Mouse (Mus musculus) forebrain, embryonic 16.5 days (tissue): ENCODE data around the gene Uggt2. TPM values are rescaled to one million over a fixed set of nuclear protein-coding genes. Genes with fewer than 3 reads are reported as not detected.

Experiments used
- ATAC-seq: fragments of 200-750 bp; cut with Nextera tagmentation; 2 replicates; pipeline ENCODE4 v1.8.0; 2017; ENCODE audit warnings: mild to moderate bottlenecking, moderate library complexity
- H3K27ac ChIP-seq: fragments of 300-500 bp; sonication (generic); 2 replicates; pipeline ENCODE4 v1.5.1; 2014; ENCODE audit warnings: low read length, control low read depth
- H3K27me3 ChIP-seq: fragments of 300-500 bp; sonication (generic); replicated peaks from 2 replicates; pipeline ENCODE4 v1.6.1; 2014; ENCODE audit warnings: low read length; ENCODE audit not compliant: control insufficient read depth, insufficient read depth
- H3K36me3 ChIP-seq: fragments of 300-500 bp; sonication (generic); 2 replicates; pipeline ENCODE4 v1.6.1; 2014; ENCODE audit not compliant: control insufficient read depth, insufficient read depth
- H3K4me1 ChIP-seq: fragments of 300-500 bp; sonication (generic); replicated peaks from 2 replicates; pipeline ENCODE4 v1.6.1; 2014; ENCODE audit warnings: low read length; ENCODE audit not compliant: control insufficient read depth, insufficient read depth
- H3K4me2 ChIP-seq: fragments of 300-500 bp; sonication (generic); 2 replicates; pipeline ENCODE4 v1.6.1; 2014; ENCODE audit warnings: mild to moderate bottlenecking, low read length, control low read depth
- H3K4me3 ChIP-seq: fragments of 300-500 bp; sonication (generic); replicated peaks from 2 replicates; pipeline ENCODE4 v1.5.1; 2014; ENCODE audit warnings: mild to moderate bottlenecking, low read length, control low read depth
- H3K9ac ChIP-seq: fragments of 300-500 bp; sonication (generic); replicated peaks from 2 replicates; pipeline ENCODE4 v1.6.1; 2014; ENCODE audit warnings: low read depth, low read length, control low read depth
- H3K9me3 ChIP-seq: fragments of 300-500 bp; sonication (generic); 2 replicates; pipeline ENCODE4 v1.6.1; 2016; ENCODE audit warnings: low read length; ENCODE audit not compliant: control insufficient read depth
- WGBS: fragments of 180-500 bp; shearing (Covaris S2); extraction: QIAGEN DNeasy Blood & Tissue Kit; methylation state at CpG from one replicate; pipeline ENCODE4 v1.1.7; 2014; 5-methylcytosine and 5-hydroxymethylcytosine counted together
- polyA plus RNA-seq: library from polyadenylated mRNA; unstranded; fragments of >200 nt; fragmentation: Nextera tagmentation; extraction: Ambion mirVana; gene quantifications from 2 replicates; pipeline ENCODE4 v1.2.1, GENCODE M21; 2015

Uggt2 gene
- polyA plus RNA-seq, 1 experiment from 2014 or later: 15.9 TPM

GRCm38 (mm10) chr14:119043765-119044164 is 55.5 kb downstream of the Uggt2 start:
- no peak for ATAC-seq
- Histone ChIP-seq H3K4me3 (no peak overlapping the region), H3K27me3 (no peaks in the 10 kb centered on the region), H3K4me1 (no peaks in the 10 kb centered on the region), H3K9me3 (no peaks in the 10 kb centered on the region), H3K27ac (no peak overlapping the region), H3K9ac (no peak overlapping the region), H3K36me3 (0 out of 2 replicates have a peak, but pooled peaks cover 2% of the 10 kb centered on the region), H3K4me2 (no peak overlapping the region)
- 93% methylated on average over 7 of the region's 7 CpGs for WGBS

- Histone ChIP-seq H3K4me1 (no peaks in the 10 kb centered on the region), H3K27me3 (no peaks in the 10 kb centered on the region), H3K4me3 (no peak overlapping the region), H3K9ac (no peak overlapping the region), H3K36me3 (0 out of 2 replicates have a peak, but pooled peaks cover 4% of the 10 kb centered on the region), H3K27ac (no peak overlapping the region), H3K9me3 (no peaks in the 10 kb centered on the region), H3K4me2 (no peak overlapping the region)
- peak; percentile 50; the same call in 1 of the 2 replicates for ATAC-seq
- WGBS: 66% methylated on average over 1 of the region's 1 CpGs
Observed at GRCm38 (mm10) chr14:119040253-119040652, 59.0 kb downstream of the Uggt2 start.

DNA sequence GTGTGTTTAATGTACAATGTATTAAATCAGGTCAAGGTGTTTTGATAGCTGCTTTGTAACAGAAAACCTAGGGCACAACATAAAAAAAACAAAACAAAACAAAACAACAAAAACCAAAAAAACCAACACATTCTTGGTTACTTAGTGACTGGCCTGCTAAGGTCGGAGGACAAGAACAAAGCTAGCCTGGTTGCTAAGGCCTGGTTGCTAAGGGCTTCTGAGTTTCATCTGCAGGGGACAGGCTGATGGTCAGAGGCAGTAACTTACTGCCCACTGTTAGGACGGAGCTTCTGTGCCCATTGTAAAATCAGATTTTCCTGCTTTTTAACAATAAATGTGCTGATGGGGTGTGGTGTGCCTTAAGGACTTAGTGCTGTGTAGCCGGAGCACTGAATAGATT is 61.5 kb downstream of the Uggt2 start:
- Histone ChIP-seq H3K27ac (no peak overlapping the region), H3K36me3 (0 out of 2 replicates have a peak, but pooled peaks cover 4% of the 10 kb centered on the region), H3K4me2 (no peak overlapping the region), H3K4me1 (no peaks in the 10 kb centered on the region), H3K9me3 (no peaks in the 10 kb centered on the region), H3K9ac (no peak overlapping the region), H3K27me3 (no peaks in the 10 kb centered on the region), H3K4me3 (no peak overlapping the region)
- WGBS: 24% methylated on average over 3 of the region's 3 CpGs
- no peak for ATAC-seq

DNA sequence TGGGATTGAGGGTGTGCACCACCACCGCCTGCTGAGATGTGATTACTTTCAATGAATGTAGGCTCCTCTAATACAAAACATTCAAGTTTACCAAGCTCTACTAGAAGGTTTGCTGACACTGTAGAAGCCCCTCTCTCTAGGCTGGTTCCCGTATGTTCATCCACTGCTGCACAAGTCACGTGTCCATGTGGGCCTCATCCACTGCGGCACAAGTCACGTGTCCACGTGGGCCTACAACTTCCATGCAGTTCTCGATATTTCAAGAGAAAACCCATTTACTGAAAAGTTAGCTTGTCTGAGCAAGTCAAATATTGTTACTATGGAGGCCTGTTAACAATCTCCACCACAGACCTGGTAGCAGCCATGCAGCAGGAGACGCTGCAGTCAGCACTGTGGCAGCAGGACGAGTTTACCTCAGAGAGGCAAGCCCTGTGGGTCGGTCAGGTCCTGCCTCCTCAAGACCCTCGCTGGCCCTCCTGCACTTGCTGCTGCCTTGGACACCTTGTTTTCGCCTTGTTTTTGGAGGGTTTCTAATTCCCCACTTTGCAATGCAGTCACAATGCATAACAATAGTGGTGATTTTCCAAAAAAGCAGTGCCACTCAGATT is 62.0 kb downstream of the Uggt2 start:
- Histone ChIP-seq H3K27me3 (no peaks in the 10 kb centered on the region), H3K4me1 (no peaks in the 10 kb centered on the region), H3K4me2 (no peak overlapping the region), H3K9me3 (no peaks in the 10 kb centered on the region), H3K27ac (no peak overlapping the region), H3K4me3 (no peak overlapping the region), H3K9ac (no peak overlapping the region), H3K36me3 (0 out of 2 replicates have a peak, but pooled peaks cover 4% of the 10 kb centered on the region)
- no peak for ATAC-seq
- WGBS: 86% methylated on average over 12 of the region's 12 CpGs

DNA sequence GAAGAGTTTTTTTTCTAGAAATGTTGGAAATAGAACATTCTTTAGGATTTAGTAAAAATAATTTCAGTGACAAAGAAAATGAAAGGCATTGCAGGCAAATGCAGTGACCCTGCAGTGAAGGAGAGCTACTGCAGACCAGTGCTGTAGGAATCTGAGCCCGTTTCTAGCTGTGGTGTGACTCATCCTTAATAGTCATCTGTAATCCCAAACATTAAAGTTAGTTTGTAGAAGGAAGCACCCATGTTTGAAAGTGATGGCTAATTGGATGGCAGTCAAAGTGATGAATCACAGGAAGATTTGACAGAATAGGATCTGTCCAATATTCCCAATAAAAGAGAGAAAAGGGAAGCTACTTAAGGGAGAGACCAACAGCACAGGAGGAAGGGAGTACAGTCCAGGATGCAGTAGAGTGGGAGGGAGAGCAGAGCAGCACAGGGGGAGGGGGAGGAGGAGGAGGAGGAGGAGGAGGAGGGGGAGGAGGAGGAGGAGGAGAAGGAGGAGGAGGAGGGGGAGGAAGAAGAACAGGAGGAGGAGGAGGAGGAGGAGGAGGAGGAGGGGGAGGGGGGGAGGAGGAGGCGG is 71.5 kb downstream of the Uggt2 start:
- 58% methylated on average over 2 of the region's 2 CpGs for WGBS
- no peak for ATAC-seq
- H3K36me3 ChIP-seq: peaks cover 16% of the 10 kb centered on the region; the same call in 1 of the 2 replicates
- H3K27me3 ChIP-seq: no peaks in the 10 kb centered on the region
- H3K4me2 ChIP-seq: no peak overlapping the region
- H3K9ac ChIP-seq: no peak overlapping the region
- no peak overlapping the region for H3K4me3 ChIP-seq
- no peaks in the 10 kb centered on the region for H3K4me1 ChIP-seq
- no peak overlapping the region for H3K27ac ChIP-seq
- H3K9me3 ChIP-seq: no peaks in the 10 kb centered on the region

DNA sequence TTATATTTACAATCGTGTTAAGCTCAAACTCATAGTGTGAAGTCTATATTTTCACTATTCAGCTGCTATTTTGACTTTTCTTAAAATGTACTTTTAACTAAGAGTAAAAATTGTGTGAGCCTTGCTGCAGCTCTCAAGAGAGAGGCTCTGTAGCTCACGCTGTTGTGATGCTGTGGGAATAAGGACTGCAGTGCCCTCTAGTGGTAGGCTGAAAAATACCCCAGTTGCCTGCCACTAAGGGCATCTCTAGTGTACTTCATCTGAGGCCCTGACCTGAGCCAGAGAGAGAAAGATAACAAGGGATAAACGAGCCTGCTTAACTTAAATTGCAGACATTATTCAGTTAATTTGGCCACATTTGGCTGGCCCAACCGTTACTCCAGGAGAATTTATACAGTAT is 72.1 kb downstream of the Uggt2 start:
- Histone ChIP-seq H3K4me2 (no peak overlapping the region), H3K9me3 (no peaks in the 10 kb centered on the region), H3K4me1 (no peaks in the 10 kb centered on the region), H3K36me3 (peaks cover 16% of the 10 kb centered on the region; the same call in 1 of the 2 replicates), H3K4me3 (no peak overlapping the region), H3K9ac (no peak overlapping the region), H3K27ac (no peak overlapping the region), H3K27me3 (no peaks in the 10 kb centered on the region)
- WGBS: 49% methylated on average over 4 of the region's 4 CpGs
- ATAC-seq: peak; percentile 75

DNA sequence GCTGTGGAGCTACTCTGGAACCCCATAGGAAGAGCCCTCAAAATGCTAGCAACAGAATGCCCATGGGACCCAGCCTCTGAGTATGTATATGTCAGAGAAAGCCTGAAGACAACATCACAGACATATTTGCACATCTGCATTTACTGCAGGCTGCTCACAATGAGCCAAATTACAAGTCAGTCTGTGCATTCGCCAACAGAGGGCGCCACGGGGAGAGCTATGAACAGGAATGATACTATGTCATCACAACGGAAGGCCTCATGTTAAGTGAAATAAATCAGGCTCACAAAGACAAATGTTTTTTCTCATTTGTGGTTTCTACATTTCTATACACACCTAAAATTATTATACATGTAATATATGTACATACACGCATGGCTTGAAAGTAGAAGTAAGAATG is 73.3 kb downstream of the Uggt2 start:
- H3K9me3 ChIP-seq: no peaks in the 10 kb centered on the region

DNA sequence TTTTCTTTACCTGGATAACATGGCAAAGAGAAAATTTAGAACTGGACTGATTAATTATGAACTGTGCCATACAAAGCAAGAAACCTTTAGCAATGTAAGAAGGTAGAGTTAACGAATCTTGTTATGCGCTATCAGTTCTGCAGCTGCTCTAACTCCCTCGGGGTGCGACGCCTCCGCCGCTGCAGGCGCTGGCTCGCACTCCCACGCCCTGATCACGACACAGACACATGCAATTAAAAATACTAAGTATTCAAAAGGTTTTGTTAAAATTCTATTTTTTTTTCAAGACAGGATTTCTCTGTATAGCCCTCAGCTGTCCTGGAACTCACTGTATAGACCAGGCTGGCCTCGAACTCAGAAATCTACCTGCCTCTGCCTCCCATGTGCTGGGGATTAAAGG is 85.7 kb downstream of the Uggt2 start:
- ATAC-seq: peak; percentile 39; the same call in 1 of the 2 replicates
- H3K4me1 ChIP-seq: no peaks in the 10 kb centered on the region
- no peaks in the 10 kb centered on the region for H3K36me3 ChIP-seq
- no peak overlapping the region for H3K9ac ChIP-seq
- H3K27ac ChIP-seq: no peak overlapping the region
- H3K4me3 ChIP-seq: no peak overlapping the region
- H3K4me2 ChIP-seq: no peak overlapping the region; the same call in 1 of the 2 replicates
- H3K27me3 ChIP-seq: no peaks in the 10 kb centered on the region
- WGBS: 64% methylated on average over 12 of the region's 12 CpGs
- no peaks in the 10 kb centered on the region for H3K9me3 ChIP-seq

More for the DNA sequence above, 73.3 kb downstream of the Uggt2 start:
- ATAC-seq: no peak
- no peaks in the 10 kb centered on the region for H3K27me3 ChIP-seq
- H3K36me3 ChIP-seq: peaks cover 11% of the 10 kb centered on the region; the same call in 1 of the 2 replicates
- no peak overlapping the region for H3K4me3 ChIP-seq
- no peaks in the 10 kb centered on the region for H3K4me1 ChIP-seq
- H3K27ac ChIP-seq: no peak overlapping the region
- WGBS: 71% methylated on average over 5 of the region's 5 CpGs
- H3K4me2 ChIP-seq: no peak overlapping the region
- no peak overlapping the region for H3K9ac ChIP-seq

DNA sequence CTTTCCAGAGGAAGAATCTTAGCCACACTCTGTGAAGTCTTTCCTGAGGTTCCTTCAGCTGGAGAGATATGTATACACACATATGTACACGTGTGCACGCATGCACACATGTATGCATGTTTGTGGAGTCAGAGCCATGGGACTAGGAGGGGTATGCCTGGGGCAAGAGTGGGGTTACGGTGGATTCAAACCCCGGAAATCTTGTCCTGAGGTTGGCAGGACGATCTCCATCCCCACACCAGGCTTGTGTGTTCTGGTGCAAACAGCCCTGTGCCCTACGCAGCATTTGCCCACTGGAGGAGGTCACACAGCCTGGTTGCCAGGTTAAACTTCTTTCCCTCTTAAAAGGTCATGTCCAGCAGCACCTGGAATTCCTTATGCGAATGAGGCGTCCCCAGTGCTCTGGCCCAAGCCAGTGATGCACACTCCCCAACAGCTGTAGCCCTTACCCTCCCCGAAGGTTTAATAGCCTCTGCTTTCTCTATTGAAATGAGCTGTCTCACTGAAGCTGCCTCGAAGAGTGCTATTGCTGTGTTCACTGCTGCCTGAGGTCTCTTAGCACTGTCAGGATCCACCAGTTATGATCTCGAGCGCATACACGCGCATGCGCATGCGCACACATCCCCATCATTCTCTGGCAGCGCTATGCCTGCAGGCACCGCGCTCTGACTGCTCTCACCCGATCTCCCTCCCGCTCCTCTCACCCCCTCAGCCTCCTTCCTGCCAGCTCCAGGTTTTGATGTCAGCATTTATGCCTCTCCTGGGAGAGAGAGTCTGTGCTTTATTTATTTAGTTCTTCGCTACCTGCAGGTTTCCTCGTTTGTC is 86.4 kb downstream of the Uggt2 start:
- Histone ChIP-seq H3K4me3 (peak overlapping the region; percentile 16; the same call in 1 of the 2 replicates), H3K9ac (peak overlapping the region; percentile 22; the same call in 1 of the 2 replicates), H3K9me3 (no peaks in the 10 kb centered on the region), H3K4me1 (peaks cover 4% of the 10 kb centered on the region), H3K4me2 (peak overlapping the region; percentile 38), H3K27ac (no peak overlapping the region), H3K27me3 (no peaks in the 10 kb centered on the region), H3K36me3 (no peaks in the 10 kb centered on the region)
- peak; percentile 95 for ATAC-seq
- 62% methylated on average over 23 of the region's 23 CpGs for WGBS
